Mouse (Mus musculus): ENCODE measurements at regions not wholly inside any gene's neighbourhood (a gene's known extent, or its start where the extent isn't known, plus 50 kb on each side); places are given as distances from the start of the nearest gene placed in this dataset.

DNA sequence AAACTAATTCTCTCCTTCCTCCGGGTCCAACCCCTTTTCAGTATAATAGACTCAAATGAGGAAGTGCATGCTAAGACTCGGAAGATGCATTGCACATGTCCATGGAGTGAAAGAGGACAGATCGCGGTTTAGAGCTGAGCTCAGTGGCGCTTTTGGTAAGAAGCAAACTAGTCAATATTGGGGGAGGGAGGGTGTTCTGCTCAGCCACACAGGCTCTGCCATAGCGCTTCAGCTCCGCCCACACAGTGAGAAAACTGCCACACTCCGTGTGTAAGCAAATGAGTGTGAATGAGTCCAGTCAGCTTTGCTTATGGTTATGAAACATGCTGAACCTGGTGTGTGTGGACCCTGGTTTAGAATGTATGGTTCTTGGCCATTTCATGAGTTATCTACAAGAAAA lies 543.8 kb downstream of the Ebf1 start:
- TF ChIP-seq CTCF (IDR thresholded peaks at IDR 0.05; ENCODE audit: insufficient read depth, low read length) (no peak), POLR2A (IDR thresholded peaks at IDR 0.05; ENCODE audit: borderline replicate concordance, extremely low read depth, low read depth, low read length) (no peak)

Measured in lung, adult 2 months (tissue).